Mouse (Mus musculus): ENCODE measurements around the gene Slx4. TPM values are rescaled to one million over a fixed set of nuclear protein-coding genes. Genes with fewer than 3 reads are reported as not detected.

Slx4 gene
- 16.0 TPM for polyA plus RNA-seq (2014; fragmentation: Illumina TruSeq; extraction: RNeasy Lipid Tissue Mini Kit (QIAGEN cat#74804); ENCODE audit: low replicate concordance)

GRCm38 (mm10) chr16:4003489-4004398, at the start of gene Slx4:
TSS of gene Slx4 (minus strand) at chr16:4003770.

DNA sequence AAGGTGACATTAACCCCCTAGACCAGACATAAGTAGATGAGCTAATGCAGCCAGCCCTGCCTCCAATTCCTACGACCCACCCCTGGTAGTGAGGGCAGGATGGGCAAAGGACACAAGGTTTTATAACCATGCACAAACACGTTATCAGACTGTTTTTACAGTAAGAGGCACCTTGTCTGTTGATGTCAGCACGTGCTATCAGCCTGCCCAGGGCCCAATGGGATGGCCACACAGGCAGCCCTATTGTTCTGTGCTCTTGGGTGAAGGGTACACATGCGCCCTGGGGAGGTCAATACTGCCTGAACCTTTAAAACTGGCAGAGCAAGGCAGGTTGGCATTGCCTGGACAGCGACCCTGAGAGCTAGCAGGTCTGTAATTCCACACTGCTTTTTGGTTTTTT, 33.2 kb upstream of the Slx4 start, which contains the start of gene Dnase1:
Dnase1 (plus strand) TSS at position 136 of the 400 bp plus-strand sequence.

GRCm38 (mm10) chr16:3976251-3976671, 27.3 kb downstream of the Slx4 start, which contains the start of gene Nlrc3:
TSS of gene Nlrc3 (minus strand) at chr16:3976632.

Other genes starting within 250 kb of the Slx4 start
- gene Olfr15, start 172.9 kb downstream of the Slx4 start, polyA plus RNA-seq (2014; fragmentation: Illumina TruSeq; extraction: RNeasy Lipid Tissue Mini Kit (QIAGEN cat#74804); ENCODE audit: low replicate concordance), result not detected
- 1.5 TPM for gene Zfp174, start 156.5 kb downstream of the Slx4 start, polyA plus RNA-seq (2014; fragmentation: Illumina TruSeq; extraction: RNeasy Lipid Tissue Mini Kit (QIAGEN cat#74804); ENCODE audit: low replicate concordance)
- 150 TPM for gene Naa60, start 131.4 kb downstream of the Slx4 start, polyA plus RNA-seq (2014; fragmentation: Illumina TruSeq; extraction: RNeasy Lipid Tissue Mini Kit (QIAGEN cat#74804); ENCODE audit: low replicate concordance)
- 14.5 TPM for gene Zfp597, start 119.2 kb downstream of the Slx4 start, polyA plus RNA-seq (2014; fragmentation: Illumina TruSeq; extraction: RNeasy Lipid Tissue Mini Kit (QIAGEN cat#74804); ENCODE audit: low replicate concordance)
- gene Gm20695, start 119.1 kb downstream of the Slx4 start, polyA plus RNA-seq (2014; fragmentation: Illumina TruSeq; extraction: RNeasy Lipid Tissue Mini Kit (QIAGEN cat#74804); ENCODE audit: low replicate concordance), result 1.3 TPM
- not detected for gene 1700037C18Rik, start 95.1 kb downstream of the Slx4 start, polyA plus RNA-seq (2014; fragmentation: Illumina TruSeq; extraction: RNeasy Lipid Tissue Mini Kit (QIAGEN cat#74804); ENCODE audit: low replicate concordance)
- gene Cluap1, start 95.0 kb downstream of the Slx4 start, polyA plus RNA-seq (2014; fragmentation: Illumina TruSeq; extraction: RNeasy Lipid Tissue Mini Kit (QIAGEN cat#74804); ENCODE audit: low replicate concordance), result 10.1 TPM
- 2.1 TPM for gene Nlrc3, start 27.1 kb downstream of the Slx4 start, polyA plus RNA-seq (2014; fragmentation: Illumina TruSeq; extraction: RNeasy Lipid Tissue Mini Kit (QIAGEN cat#74804); ENCODE audit: low replicate concordance)
- gene Dnase1, start 33.2 kb upstream of the Slx4 start, polyA plus RNA-seq (2014; fragmentation: Illumina TruSeq; extraction: RNeasy Lipid Tissue Mini Kit (QIAGEN cat#74804); ENCODE audit: low replicate concordance), result 226 TPM
- gene Trap1, start 74.1 kb upstream of the Slx4 start, polyA plus RNA-seq (2014; fragmentation: Illumina TruSeq; extraction: RNeasy Lipid Tissue Mini Kit (QIAGEN cat#74804); ENCODE audit: low replicate concordance), result 23.0 TPM
- gene Crebbp, start 210.2 kb upstream of the Slx4 start, polyA plus RNA-seq (2014; fragmentation: Illumina TruSeq; extraction: RNeasy Lipid Tissue Mini Kit (QIAGEN cat#74804); ENCODE audit: low replicate concordance), result 10.8 TPM